Mouse (Mus musculus): Measurements from ENCODE around the gene Dgkg. TPM values are rescaled to one million over a fixed set of nuclear protein-coding genes. Genes with fewer than 3 reads are reported as not detected.
A peak's percentile ranks its signal among the peaks of the same experiment; 100 is the strongest.

Gene Dgkg
- polyA plus RNA-seq, 3 experiments from 2014 or later = 0.14 to 0.94 (median 0.25) TPM

- ATAC-seq = no peak
Observed at GRCm38 (mm10) chr16:22593907-22594306, 63.1 kb downstream of the Dgkg start.

DNA sequence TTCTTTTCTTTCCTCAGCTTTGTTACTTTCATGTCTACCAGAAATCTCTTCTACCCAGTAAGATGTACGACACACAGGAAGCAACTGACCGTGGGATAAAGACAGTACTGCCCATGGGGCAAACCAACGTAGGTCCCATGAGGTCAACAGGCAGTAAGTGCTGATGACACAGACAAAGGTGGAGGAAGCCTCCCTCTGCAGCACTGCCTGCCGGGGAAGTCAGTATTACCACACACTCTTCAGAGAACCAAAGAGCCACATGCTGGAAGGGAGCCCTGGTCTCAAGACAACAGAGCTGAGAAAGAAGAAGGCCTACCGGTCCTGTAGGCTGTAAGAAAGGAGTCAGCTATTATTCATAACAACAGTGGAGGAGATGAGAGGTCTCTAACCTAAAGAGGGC, 67.4 kb downstream of the Dgkg start:
- ATAC-seq = no peak

DNA sequence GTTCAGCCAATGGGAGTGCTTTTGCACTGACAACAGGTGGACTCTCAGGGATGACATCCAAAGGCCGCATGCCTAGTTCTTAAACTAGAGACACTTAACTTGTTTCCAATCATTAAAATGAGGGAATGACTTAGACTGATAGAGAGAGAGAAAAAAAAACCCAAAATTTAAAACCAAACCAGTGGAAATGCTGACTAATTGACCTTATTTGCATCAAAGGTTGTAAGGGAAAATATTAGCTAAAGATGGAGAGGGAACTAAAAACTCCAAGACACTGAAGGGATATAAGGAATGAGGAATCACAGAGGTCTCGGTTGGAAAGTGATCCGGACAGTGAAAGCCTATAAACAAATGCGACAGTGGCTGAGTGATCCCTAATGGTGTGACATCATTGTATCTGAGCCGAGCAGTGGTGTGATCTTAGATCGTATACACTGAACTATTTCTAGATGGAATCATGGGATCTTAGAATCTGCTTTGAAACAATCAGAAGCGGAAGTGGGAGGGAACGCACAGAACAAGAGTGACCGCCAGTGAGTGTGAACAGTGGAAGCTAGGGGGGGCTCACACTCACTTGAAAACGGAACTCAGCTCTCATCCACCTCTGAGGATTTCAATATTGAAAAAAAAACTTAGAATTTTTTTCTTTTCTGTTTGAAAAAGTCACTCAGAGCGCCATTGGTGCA, 70.7 kb downstream of the Dgkg start:
- ATAC-seq = no peak

DNA sequence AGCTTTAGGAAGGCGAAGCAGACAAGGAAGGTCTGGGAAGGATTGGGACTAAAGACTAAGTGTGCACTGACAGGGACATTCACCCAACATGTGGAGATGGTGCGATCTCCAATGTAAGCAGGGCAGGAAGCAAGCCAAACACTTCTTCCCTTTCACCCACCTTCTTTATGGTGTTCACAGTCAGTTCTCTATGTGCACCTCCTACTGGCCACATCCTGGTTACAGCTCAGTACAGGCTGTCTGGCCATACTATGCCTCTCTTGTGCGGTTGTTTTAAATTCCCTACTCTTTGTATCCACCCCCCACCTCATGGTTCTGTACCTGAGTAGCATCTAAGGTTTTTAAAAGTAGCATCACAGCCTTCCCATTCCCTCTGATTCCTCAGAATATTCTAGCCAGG, 71.5 kb downstream of the Dgkg start:
- no peak for ATAC-seq

- no peak for ATAC-seq
Observed at GRCm38 (mm10) chr16:22583401-22583800, 73.6 kb downstream of the Dgkg start.

DNA sequence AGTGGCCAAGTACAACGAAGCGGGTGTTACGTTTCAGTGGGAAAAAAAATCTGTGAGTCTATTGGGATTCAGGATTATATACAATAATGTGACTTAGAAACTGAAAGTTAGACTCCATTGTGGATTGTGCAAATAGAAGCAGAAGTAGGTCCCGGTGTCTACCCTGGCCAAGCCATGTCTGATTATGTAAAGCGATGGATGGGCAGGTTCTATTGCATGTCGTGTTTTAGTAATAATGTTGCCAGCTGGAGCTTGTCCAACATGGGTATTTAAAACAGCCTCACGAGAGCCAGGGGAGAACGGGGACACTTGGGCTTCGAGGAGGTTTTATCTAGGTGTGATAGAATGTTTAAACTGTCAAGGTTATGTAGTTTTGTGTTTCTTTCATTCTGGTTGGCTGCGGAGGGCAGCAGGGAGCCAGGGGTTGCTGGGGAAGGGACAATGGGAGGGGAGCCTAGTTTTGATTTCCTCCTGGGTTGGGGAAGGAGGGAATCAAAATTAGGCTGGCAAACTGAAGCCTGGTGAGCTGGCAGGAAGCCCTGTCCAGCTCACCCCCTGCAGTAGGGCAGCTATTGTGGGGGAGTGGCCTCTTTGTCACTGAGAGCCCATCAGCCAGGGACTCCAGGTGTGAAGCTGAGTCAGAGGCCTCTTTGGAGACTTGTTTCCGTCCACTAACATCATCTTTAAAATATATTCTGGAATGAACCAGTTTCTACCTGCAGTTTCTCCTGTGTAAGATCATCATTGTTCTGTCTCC, 74.7 kb downstream of the Dgkg start:
- no peak for ATAC-seq

DNA sequence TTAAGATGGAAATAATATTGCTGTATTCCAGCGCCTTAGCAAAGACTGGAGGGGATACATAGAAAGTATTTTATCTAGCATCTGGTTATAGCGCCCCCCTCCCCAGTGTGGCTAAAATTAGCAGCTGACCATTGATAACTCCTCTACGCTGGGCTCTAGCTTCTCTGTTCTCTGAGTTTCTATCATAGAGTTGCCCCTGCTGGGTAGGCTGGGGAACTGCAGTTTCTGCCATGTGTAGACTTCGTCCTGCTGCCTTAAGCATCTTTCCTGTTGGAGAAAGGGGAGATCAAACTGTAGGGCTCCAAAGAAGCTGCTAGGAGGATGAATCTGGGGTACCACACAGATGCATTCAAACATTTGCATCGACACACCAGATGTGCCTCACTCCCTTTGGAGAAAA, 76.9 kb downstream of the Dgkg start:
- no peak for ATAC-seq

- no peak for ATAC-seq
Observed at GRCm38 (mm10) chr16:22578883-22579282, 78.1 kb downstream of the Dgkg start.

GRCm38 (mm10) chr16:22577656-22578055, 79.4 kb downstream of the Dgkg start:
- no peak for ATAC-seq

DNA sequence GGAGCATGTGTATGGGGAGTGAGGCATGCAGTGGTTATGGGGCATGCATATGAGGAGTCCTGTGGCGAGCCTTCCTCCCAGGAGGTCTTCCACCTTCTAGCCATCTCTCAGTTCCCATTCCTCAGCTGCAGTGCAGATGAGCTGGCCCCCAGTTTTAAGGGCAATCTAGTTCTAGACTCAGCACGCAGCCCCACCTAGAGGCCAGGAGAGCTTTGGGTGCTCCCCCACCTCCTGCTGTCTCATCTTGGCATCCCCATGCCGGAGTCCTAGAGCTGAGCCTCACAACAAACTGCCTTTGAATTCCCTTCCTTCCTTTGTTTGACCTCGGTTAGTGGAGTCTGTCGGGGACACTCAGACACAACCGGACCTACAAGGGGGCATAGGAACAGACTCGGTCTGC, 82.9 kb downstream of the Dgkg start:
- ATAC-seq = no peak

DNA sequence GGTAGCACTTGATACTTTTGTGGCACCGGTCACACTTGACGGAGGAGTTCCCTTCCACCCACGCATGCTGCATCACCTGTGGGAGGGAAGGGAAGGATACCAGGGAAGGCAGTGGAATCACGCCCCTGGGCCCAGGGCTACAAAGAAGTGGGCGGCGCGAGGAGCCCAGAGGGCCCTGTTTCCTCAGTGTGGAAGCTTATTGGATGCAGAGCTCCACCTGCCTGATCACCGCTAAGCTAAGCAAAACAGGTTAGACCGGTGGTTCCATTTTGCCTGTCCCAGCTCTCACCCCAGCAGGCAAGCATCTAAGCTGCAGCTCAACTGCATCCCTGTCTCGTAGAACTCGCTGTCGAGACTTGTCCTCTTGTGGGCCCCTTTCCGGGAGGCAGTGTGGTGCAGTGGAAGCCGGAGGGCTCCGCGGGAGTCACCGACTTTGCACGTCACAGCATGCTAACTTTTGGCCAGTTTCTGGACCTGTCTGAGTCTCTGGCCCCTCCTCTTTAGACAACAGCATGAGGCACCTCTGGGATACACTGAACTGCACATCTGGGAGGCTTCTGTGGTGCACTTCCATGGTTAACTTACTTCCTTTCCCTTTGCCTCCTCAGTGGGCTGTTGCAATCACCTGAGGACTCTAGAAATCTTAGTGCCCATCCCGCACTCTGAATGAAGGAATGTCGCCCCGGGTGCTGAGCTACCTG, 84.2 kb downstream of the Dgkg start:
- no peak for ATAC-seq

- no peak for ATAC-seq
Observed at GRCm38 (mm10) chr16:22564907-22565272, 92.1 kb downstream of the Dgkg start.

GRCm38 (mm10) chr16:22564259-22564906, 92.6 kb downstream of the Dgkg start:
- no peak for ATAC-seq

- no peak for ATAC-seq
Observed at GRCm38 (mm10) chr16:22563594-22563993, 93.4 kb downstream of the Dgkg start.

DNA sequence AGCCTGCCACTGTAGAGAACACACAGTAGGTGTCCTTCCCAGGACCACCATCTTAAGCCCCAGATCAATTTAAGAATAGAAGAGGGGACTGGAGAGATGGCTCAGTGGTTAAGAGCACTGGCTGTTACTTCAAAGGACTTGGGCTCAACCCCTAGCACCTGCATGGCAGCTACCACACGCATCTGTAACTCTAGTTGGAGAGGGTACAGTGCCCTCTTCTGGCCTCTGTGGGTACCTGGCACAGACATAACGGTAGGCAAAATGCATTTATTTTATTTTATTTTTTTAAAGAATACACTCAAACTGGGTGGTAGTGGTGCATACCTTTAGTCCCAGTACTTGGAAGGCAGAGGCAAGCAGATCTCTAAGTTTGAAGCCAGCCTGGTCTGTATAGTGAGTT, 102.0 kb downstream of the Dgkg start:
- ATAC-seq = no peak

GRCm38 (mm10) chr16:22552351-22552750, 104.7 kb downstream of the Dgkg start:
- no peak for ATAC-seq

DNA sequence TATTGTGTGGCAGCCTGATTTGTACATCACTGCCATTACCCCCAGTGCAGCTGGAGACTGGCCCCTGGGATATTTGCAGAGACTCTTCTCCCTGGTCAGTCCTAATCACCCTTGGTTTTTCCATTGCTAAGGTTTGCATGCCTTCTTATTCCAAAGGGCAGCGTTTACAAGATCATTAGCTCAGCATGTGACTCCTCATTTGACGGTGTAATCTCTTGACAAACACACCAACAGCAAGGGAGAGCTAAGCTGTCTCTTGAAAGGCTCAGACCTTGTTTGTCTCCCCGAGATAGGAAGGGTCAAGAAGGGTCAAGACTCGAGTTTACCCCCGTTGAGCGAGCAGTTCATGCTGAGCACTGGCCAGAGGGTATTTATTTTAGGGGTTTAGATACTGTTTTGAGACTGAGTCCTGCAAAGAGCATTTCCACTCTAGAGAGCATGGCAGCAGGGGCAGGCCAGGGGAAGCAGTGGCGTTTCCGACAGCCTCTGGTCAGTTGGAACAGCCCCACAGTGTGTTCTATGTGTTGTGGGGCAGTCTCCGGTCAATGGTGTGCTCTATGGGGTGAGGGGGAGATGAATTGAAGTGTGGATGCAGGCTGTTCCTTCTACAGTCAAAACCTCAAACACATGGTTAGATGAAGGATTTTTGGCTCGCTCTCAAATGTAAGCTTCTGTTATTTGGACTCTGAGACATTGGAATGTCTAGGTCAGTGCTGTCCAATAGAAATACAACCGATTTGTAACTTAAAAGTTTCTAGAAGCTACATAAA, 105.6 kb downstream of the Dgkg start:
- no peak for ATAC-seq

GRCm38 (mm10) chr16:22549346-22549745, 107.7 kb downstream of the Dgkg start:
- no peak for ATAC-seq

DNA sequence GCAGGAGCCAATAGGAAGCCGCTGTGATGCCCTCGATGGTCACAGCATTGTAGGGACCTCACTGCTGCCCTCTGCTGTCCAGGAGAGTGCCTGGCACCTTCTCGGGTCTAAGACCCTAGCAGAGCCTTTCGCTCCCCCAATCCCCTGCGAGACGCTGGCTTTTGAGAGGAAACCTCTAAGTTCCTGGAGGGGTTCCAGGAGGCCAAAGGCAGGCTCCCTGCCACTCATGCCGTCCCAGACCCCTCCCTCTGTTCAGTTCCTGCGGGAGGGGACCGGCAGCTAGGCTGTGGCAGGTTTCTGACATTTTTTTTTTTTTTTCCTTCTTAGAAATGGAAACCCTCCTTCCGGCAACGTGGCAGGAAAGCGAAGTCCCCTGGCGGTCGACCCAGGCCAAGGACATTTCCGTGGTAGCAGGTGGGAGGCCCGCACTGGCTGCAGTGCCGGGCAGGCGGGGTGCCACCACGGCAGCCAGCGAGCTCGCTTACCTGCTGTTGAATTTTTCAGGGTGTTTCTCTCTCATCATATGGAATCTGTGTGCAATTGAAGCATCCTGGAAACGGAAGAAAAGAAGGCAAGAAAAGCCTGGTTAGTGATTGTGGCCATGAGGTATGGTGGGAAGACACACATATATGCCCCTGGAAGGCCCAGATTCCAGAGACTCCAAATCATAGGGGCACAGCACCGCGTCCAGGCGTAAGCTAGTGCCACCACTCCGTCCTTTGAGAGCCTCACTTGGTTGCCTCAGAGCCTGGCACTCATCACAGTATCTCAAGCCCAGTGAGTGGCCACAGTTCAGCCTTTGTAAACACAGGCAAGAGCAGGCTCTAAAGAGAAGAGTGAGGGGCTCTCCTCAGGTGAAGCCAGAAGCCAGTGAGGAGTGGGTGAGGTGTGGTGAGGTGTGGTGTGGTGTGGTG, 108.6 kb downstream of the Dgkg start:
- peak; percentile 70 for ATAC-seq

DNA sequence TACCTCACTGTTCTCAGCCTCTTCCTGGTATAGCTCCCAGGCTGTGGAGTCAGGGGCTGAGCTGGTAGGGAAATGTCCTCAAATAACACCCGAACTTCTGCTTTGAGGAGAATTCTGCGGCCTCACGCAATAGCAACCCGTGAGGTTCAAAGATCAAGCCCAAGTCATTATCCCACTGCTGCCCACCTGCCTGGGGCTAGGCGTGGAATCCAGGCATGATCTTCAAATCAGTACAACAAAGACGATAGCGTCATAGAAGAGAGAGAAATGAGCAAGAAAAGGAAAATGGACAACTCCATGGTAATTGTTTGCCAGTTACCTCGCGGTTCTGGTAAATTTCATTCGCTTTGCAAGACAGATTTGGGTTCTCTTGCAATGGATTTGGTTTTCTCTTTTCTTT, 109.3 kb downstream of the Dgkg start:
- ATAC-seq = no peak

DNA sequence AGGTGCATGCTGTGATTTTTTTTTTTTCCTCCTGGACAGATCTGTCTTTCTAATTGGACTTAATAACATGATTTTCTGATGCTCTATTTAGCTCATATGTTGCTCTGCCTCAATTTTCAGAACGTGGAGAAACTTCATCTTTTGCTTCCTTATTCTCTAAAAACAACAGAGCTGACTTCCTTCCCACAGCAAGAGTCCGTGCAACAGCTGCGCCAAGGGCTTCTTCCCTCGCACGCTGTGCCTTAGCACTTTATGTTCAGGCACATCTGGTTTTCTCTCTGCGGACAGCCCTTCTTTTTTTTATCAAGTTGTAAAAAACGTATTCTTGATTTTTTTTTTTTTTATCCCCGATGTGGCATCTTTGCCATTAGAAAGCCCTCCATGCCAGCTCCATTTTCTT, 111.2 kb downstream of the Dgkg start:
- ATAC-seq = no peak

Data from inflammation-experienced regulatory T-cells, adult 6 months (primary cell).